Mouse (Mus musculus): ENCODE measurements around the gene Abca4. TPM values are rescaled to one million over a fixed set of nuclear protein-coding genes. Genes with fewer than 3 reads are reported as not detected.
A peak's percentile ranks its signal among the peaks of the same experiment; 100 is the strongest.

The Abca4 gene
- polyA plus RNA-seq, 1 experiment from 2014 or later, result 1.4 TPM

GRCm38 (mm10) chr3:122099713-122100112 is 55.5 kb downstream of the Abca4 start:
- no peak overlapping the region for H3K4me2 ChIP-seq (replicated peaks; ENCODE audit: low read depth, low read length)
- peaks cover 12% of the 10 kb centered on the region; the same call in 1 of the 2 replicates for H3K4me1 ChIP-seq (ENCODE audit: insufficient read depth, low read length)
- 71% methylated on average over 5 of the region's 5 CpGs for WGBS
- H3K27ac ChIP-seq (ENCODE audit: low read length), result no peak overlapping the region
- no peaks in the 10 kb centered on the region for H3K36me3 ChIP-seq (ENCODE audit: insufficient read depth, low read length)
- H3K4me3 ChIP-seq (ENCODE audit: low read length), result no peak overlapping the region
- no peak for ATAC-seq (ENCODE audit: low FRiP score, low TSS enrichment)
- H3K9me3 ChIP-seq (ENCODE audit: low read length), result no peaks in the 10 kb centered on the region
- no peak overlapping the region for H3K9ac ChIP-seq (replicated peaks; ENCODE audit: low read length)
- no peaks in the 10 kb centered on the region for H3K27me3 ChIP-seq (ENCODE audit: insufficient read depth, low read length)

- Histone ChIP-seq H3K36me3 (ENCODE audit: insufficient read depth, low read length) (no peaks in the 10 kb centered on the region), H3K9ac (replicated peaks; ENCODE audit: low read length) (no peak overlapping the region), H3K27ac (ENCODE audit: low read length) (no peak overlapping the region), H3K4me2 (replicated peaks; ENCODE audit: low read depth, low read length) (no peak overlapping the region), H3K4me1 (ENCODE audit: insufficient read depth, low read length) (peaks cover 14% of the 10 kb centered on the region; the same call in 1 of the 2 replicates), H3K4me3 (ENCODE audit: low read length) (no peak overlapping the region), H3K9me3 (ENCODE audit: low read length) (no peaks in the 10 kb centered on the region), H3K27me3 (ENCODE audit: insufficient read depth, low read length) (no peaks in the 10 kb centered on the region)
- no peak for ATAC-seq (ENCODE audit: low FRiP score, low TSS enrichment)
- 49% methylated on average over 7 of the region's 7 CpGs for WGBS
These were observed 57.8 kb downstream of the Abca4 start for GRCm38 (mm10) chr3:122102091-122102490.

- 31% methylated on average over 20 of the region's 20 CpGs for WGBS
- Histone ChIP-seq H3K4me2 (replicated peaks; ENCODE audit: low read depth, low read length) (peak overlapping the region; percentile 44), H3K4me1 (ENCODE audit: insufficient read depth, low read length) (peaks cover 10% of the 10 kb centered on the region; the same call in 1 of the 2 replicates), H3K36me3 (ENCODE audit: insufficient read depth, low read length) (no peaks in the 10 kb centered on the region), H3K27ac (ENCODE audit: low read length) (no peak overlapping the region; the same call in 1 of the 2 replicates), H3K9me3 (ENCODE audit: low read length) (no peaks in the 10 kb centered on the region), H3K27me3 (ENCODE audit: insufficient read depth, low read length) (no peaks in the 10 kb centered on the region), H3K4me3 (ENCODE audit: low read length) (peak overlapping the region; percentile 20; the same call in 1 of the 2 replicates), H3K9ac (replicated peaks; ENCODE audit: low read length) (peak overlapping the region; percentile 33; the same call in 1 of the 2 replicates)
- peak; percentile 69 for ATAC-seq (ENCODE audit: low FRiP score, low TSS enrichment)
These were observed 59.9 kb downstream of the Abca4 start for GRCm38 (mm10) chr3:122103864-122104808.

- no peak for ATAC-seq (ENCODE audit: low FRiP score, low TSS enrichment)
- no peaks in the 10 kb centered on the region for H3K36me3 ChIP-seq (ENCODE audit: insufficient read depth, low read length)
- H3K4me1 ChIP-seq (ENCODE audit: insufficient read depth, low read length), result peaks cover 15% of the 10 kb centered on the region; the same call in 1 of the 2 replicates
- no peak overlapping the region for H3K9ac ChIP-seq (replicated peaks; ENCODE audit: low read length)
- no peaks in the 10 kb centered on the region for H3K27me3 ChIP-seq (ENCODE audit: insufficient read depth, low read length)
- no peaks in the 10 kb centered on the region for H3K9me3 ChIP-seq (ENCODE audit: low read length)
- no peak overlapping the region for H3K4me3 ChIP-seq (ENCODE audit: low read length)
- no peak overlapping the region for H3K4me2 ChIP-seq (replicated peaks; ENCODE audit: low read depth, low read length)
- WGBS, result 74% methylated on average over 8 of the region's 8 CpGs
- no peak overlapping the region for H3K27ac ChIP-seq (ENCODE audit: low read length)
These were observed 62.7 kb downstream of the Abca4 start for GRCm38 (mm10) chr3:122106920-122107319.

GRCm38 (mm10) chr3:122107643-122108194 is 63.5 kb downstream of the Abca4 start:
- no peak overlapping the region for H3K27ac ChIP-seq (ENCODE audit: low read length)
- H3K4me2 ChIP-seq (replicated peaks; ENCODE audit: low read depth, low read length), result no peak overlapping the region
- H3K9ac ChIP-seq (replicated peaks; ENCODE audit: low read length), result no peak overlapping the region
- no peaks in the 10 kb centered on the region for H3K27me3 ChIP-seq (ENCODE audit: insufficient read depth, low read length)
- 78% methylated on average over 14 of the region's 14 CpGs for WGBS
- ATAC-seq (ENCODE audit: low FRiP score, low TSS enrichment), result no peak
- H3K9me3 ChIP-seq (ENCODE audit: low read length), result no peaks in the 10 kb centered on the region
- H3K36me3 ChIP-seq (ENCODE audit: insufficient read depth, low read length), result no peaks in the 10 kb centered on the region
- H3K4me1 ChIP-seq (ENCODE audit: insufficient read depth, low read length), result peaks cover 15% of the 10 kb centered on the region; the same call in 1 of the 2 replicates
- no peak overlapping the region for H3K4me3 ChIP-seq (ENCODE audit: low read length)

GRCm38 (mm10) chr3:122109461-122109860 is 65.2 kb downstream of the Abca4 start:
- Histone ChIP-seq H3K9ac (replicated peaks; ENCODE audit: low read length) (no peak overlapping the region), H3K4me1 (ENCODE audit: insufficient read depth, low read length) (0 out of 2 replicates have a peak, but pooled peaks cover 9% of the 10 kb centered on the region), H3K4me3 (ENCODE audit: low read length) (no peak overlapping the region), H3K4me2 (replicated peaks; ENCODE audit: low read depth, low read length) (no peak overlapping the region), H3K36me3 (ENCODE audit: insufficient read depth, low read length) (no peaks in the 10 kb centered on the region), H3K27me3 (ENCODE audit: insufficient read depth, low read length) (no peaks in the 10 kb centered on the region), H3K9me3 (ENCODE audit: low read length) (no peaks in the 10 kb centered on the region), H3K27ac (ENCODE audit: low read length) (no peak overlapping the region)
- peak; percentile 57 for ATAC-seq (ENCODE audit: low FRiP score, low TSS enrichment)
- WGBS, result 40% methylated on average over 4 of the region's 4 CpGs

GRCm38 (mm10) chr3:122111141-122111981 is 67.1 kb downstream of the Abca4 start:
- Histone ChIP-seq H3K4me2 (replicated peaks; ENCODE audit: low read depth, low read length) (no peak overlapping the region), H3K27me3 (ENCODE audit: insufficient read depth, low read length) (no peaks in the 10 kb centered on the region), H3K36me3 (ENCODE audit: insufficient read depth, low read length) (no peaks in the 10 kb centered on the region), H3K4me1 (ENCODE audit: insufficient read depth, low read length) (0 out of 2 replicates have a peak, but pooled peaks cover 9% of the 10 kb centered on the region), H3K27ac (ENCODE audit: low read length) (no peak overlapping the region), H3K4me3 (ENCODE audit: low read length) (no peak overlapping the region), H3K9me3 (ENCODE audit: low read length) (no peaks in the 10 kb centered on the region), H3K9ac (replicated peaks; ENCODE audit: low read length) (no peak overlapping the region)
- ATAC-seq (ENCODE audit: low FRiP score, low TSS enrichment), result no peak
- 41% methylated on average over 9 of the region's 9 CpGs for WGBS

- no peak for ATAC-seq (ENCODE audit: low FRiP score, low TSS enrichment)
- no peak overlapping the region for H3K9ac ChIP-seq (replicated peaks; ENCODE audit: low read length)
- H3K9me3 ChIP-seq (ENCODE audit: low read length), result no peaks in the 10 kb centered on the region
- peaks cover 18% of the 10 kb centered on the region for H3K4me1 ChIP-seq (ENCODE audit: insufficient read depth, low read length)
- no peak overlapping the region for H3K4me2 ChIP-seq (replicated peaks; ENCODE audit: low read depth, low read length)
- H3K4me3 ChIP-seq (ENCODE audit: low read length), result no peak overlapping the region
- peak overlapping the region; percentile 70 for H3K27ac ChIP-seq (ENCODE audit: low read length)
- H3K27me3 ChIP-seq (ENCODE audit: insufficient read depth, low read length), result no peaks in the 10 kb centered on the region
- 46% methylated on average over 9 of the region's 9 CpGs for WGBS
- no peaks in the 10 kb centered on the region for H3K36me3 ChIP-seq (ENCODE audit: insufficient read depth, low read length)
These were observed 74.5 kb downstream of the Abca4 start for GRCm38 (mm10) chr3:122118651-122119214.

- H3K4me2 ChIP-seq (replicated peaks; ENCODE audit: low read depth, low read length), result no peak overlapping the region
- H3K27ac ChIP-seq (ENCODE audit: low read length), result peak overlapping the region; percentile 75
- H3K9ac ChIP-seq (replicated peaks; ENCODE audit: low read length), result no peak overlapping the region
- H3K4me1 ChIP-seq (ENCODE audit: insufficient read depth, low read length), result peaks cover 18% of the 10 kb centered on the region
- H3K36me3 ChIP-seq (ENCODE audit: insufficient read depth, low read length), result no peaks in the 10 kb centered on the region
- 66% methylated on average over 7 of the region's 7 CpGs for WGBS
- no peaks in the 10 kb centered on the region for H3K9me3 ChIP-seq (ENCODE audit: low read length)
- no peak for ATAC-seq (ENCODE audit: low FRiP score, low TSS enrichment)
- H3K27me3 ChIP-seq (ENCODE audit: insufficient read depth, low read length), result no peaks in the 10 kb centered on the region
- H3K4me3 ChIP-seq (ENCODE audit: low read length), result no peak overlapping the region
These were observed 75.5 kb downstream of the Abca4 start for GRCm38 (mm10) chr3:122119733-122120132.

Data from kidney, embryonic 16.5 days (tissue).